Mouse (Mus musculus) left cerebral cortex, postnatal 36 days (tissue): Measurements from ENCODE around the gene Efcab9. TPM values are rescaled to one million over a fixed set of nuclear protein-coding genes. Genes with fewer than 3 reads are reported as not detected.

Experiments used
- DNase-seq, 2 experiments: peaks; one replicate each; pipeline ENCODE4 v3.0.0; 2021 to 2022; ENCODE audit warnings: low spot score in 2 of 2, mixed read lengths in 1 of 2
- intact Hi-C: fragments of 180-260 bp; cut with DNase I; formaldehyde crosslinking; loops from one replicate; pipeline ENCODE4 v1.15.1; 2025
- total RNA-seq, 2 experiments: library from RNA; stranded (reverse); gene quantifications; 2 replicates each; pipeline ENCODE4 v1.2.3; 2021

The Efcab9 gene
- total RNA-seq, 2 experiments from 2014 or later = 0.63 to 1.8 TPM

DNA sequence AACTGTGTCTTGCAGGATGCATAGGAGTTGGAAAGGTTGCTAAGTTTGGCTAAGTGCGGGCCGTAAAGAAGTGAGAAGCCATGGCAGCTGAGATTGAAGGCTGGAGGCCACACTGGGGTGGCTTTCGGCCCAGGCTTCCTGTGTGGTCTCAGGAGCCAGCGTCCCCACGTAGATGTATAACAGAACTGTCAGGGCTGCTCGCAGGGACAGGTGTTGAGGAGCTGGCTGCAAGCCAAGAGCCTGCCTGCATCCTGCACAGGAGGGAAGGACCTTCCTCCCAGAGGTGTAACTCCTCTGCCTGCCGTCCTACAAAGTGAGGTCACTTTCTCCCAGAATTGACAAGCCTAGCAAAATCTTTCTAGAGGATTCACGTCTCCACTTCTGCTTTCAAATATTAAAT is 26.8 kb upstream of the Efcab9 start:
- intact Hi-C loops = no loop called here
- no peak for DNase-seq

DNA sequence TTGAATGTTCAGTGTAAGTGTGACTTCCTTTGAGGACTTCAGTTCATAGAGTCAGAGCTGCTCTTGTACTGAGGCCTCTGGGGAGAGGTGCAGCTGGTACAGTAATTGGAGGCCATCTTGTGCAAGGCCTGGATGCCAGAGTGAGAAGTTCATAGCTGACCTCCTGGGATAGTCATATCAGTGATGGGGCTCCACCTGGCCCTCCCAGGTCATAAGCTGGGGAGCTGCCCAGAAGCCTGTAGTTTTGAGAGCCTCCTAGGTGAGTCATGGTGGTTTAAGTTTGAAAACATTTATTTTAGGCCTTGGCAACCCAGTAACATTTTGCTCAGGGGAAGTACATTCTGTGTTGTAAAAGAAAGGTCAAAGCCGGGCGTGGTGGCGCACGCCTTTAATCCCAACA is 26.1 kb upstream of the Efcab9 start:
- intact Hi-C loops = no loop called here
- no peak for DNase-seq

DNA sequence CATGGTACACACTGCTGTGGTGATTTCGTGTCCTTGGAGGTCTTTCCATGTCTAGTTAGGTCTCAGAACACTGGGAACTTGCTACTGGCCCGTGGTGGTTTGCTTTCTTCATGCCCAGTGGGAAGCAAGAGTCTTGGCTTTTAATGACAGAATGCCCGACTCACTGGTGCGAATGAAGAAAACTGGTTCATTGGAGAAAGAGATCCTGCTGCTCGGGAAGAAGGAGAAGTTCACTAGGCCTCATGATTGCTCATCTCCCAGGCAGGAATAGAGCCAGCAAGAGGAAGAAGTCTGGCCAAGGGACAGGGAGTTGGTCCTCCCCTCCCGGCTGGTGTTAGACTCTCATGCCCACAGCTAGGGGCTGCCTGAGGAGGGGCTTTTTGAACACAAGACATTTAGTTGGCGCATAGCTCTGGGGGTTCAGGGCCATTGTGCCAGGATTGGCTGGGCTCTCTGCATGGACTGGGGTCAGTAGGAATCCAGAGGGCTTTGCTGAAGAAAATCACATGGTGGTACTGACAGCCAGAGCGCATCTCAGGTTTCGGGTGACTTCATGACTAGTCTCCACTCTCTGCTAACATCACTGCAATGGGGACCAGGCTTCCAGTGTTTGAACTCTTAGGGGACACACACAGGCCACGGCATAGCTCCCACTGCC is 24.6 kb upstream of the Efcab9 start:
- intact Hi-C loops = no loop called here
- no peak for DNase-seq

DNA sequence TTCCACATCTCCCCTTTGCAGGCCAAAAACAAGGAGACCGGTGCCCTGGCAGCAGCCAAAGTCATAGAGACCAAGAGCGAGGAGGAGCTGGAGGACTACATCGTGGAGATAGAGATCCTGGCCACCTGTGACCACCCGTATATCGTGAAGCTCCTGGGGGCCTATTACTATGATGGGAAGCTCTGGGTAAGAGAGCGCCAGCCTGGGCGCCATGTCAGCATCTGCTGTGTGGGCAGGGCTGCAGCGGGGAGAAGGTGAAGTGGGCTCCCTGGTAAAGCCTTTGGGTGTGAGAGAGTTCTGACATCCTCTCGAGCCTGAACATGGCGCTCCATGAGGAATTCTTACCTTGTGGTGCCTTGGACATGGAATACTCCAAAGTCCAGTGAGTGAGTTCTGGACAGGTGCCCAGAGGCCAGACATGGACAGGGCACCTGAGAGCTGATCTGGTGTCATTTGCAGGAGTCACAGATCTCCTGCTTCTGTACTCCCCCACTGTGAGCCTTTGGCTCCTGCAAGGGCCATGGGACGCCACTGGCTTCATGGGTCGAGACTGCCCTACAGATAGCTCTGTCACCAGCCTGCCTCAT is 23.3 kb upstream of the Efcab9 start:
- DNase-seq = no peak
- intact Hi-C loops = no loop called here

DNA sequence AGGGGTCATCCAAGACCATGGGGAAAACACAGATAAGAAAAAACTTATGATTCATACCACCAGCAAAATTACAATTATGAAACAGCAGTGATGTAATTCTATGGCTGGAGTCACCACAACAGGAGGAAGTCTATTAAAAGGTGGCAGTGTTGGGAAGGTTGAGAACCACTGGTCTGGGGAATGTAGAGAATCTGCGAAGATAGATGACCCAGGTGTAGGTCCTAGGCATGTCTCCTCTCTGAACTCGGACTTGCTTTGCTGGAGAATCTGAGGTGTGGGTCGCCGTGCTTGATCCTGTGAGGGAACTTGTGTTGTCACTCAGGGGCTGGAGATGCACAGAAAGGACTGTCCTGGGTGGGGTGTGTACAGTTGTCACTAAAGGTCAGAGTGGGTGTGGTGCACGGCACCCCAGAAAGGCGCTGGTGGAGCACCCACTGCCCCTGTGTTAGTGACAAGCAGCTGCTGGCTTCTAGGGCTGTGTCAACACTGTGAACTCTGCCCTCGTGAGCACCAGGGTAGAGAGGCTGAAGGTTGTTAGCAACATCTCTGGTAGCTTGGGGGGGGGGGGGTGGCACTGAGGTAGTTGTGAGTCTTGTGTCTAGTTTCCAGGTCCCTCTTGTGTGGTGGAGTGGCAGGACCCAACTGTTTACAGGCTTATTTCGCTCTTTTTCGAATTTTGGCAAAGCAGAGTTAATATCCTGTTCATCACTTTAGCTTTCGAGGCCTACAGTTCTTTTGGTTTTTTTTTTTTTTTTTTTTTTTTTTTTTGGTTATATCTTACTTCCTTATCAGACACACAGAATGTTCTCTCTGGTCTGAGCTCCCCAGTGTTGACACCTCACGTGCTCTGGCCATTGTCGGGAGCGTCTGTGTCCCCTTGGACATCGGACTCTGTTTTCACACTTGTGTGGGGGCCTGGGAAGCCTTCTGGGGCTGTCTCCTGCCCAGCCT is 22.5 kb upstream of the Efcab9 start:
- intact Hi-C loops = no loop called here
- no peak for DNase-seq

DNA sequence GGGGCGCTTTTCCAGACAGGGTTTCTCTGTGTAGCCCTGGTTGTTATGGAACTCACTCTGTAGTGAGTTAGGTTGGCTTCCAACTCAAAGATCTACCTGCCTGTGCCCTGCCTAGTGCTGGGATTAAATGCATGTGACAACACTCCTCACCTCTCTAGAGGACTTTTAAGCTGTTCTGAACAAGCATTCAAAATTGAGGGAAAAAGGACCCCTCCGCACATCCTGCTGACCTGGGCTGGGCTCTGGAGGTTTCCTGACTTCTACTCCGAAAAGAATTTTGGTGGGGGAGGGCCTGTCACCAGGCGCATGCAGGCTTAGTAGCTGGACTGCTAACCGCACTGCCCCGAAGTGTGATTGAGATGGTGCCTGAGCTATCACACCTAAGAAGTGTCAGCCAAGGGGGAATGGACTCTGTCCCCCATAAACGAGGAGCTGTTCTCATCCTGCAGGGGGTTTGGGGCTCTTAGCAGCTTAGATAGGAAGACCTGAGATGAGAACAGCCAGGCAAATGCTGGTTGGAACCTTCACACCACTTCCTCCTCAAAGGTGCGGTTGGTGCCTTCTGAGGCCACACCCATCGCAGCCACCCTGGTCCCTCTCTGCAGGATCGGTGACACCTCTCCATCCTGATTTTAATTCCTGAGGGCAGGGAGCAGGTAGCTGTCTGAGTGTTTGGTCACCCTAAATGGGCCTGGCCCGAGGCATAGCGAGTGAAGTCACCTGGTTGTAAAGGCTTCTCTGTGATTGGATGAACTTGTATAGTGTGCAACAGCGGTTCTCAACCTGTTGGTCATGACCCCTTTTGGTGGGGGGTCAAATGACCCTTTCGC is 21.6 kb upstream of the Efcab9 start:
- no peak for DNase-seq
- intact Hi-C loops = no loop called here

DNA sequence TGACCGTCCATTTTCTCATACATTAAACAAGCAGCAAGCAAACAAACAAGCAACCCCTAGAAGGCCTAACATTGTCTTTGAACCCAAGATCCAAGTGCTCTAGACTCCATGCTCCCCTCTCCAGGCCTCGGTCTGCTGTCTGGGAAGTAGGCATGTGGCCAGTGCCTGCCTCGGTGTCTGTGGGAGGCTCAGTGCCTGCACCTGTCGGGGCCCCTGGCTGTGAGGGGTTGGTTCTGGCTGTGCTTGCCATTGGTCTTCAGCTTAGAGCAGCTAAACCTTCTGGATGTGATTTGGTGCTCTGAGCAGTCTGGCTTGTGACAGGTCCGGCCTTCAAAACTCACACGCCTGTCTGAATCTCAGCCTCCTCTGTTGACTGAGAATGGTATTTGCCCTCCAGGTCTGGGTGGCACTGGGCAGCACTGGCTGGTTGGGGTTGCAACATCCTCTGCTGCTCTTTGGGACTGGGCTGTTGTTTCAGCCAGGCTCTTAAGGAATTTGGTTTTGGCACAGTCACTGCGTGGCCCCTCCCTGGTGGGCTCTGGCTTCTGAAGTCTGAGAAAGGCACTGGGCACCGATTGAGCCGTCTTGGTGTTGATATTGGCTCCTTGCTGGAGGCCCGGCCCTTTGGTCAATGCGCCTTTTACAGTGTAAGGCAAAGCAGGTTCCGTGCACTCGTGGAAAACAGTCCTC is 20.7 kb upstream of the Efcab9 start:
- DNase-seq = no peak
- intact Hi-C loops = no loop called here

DNA sequence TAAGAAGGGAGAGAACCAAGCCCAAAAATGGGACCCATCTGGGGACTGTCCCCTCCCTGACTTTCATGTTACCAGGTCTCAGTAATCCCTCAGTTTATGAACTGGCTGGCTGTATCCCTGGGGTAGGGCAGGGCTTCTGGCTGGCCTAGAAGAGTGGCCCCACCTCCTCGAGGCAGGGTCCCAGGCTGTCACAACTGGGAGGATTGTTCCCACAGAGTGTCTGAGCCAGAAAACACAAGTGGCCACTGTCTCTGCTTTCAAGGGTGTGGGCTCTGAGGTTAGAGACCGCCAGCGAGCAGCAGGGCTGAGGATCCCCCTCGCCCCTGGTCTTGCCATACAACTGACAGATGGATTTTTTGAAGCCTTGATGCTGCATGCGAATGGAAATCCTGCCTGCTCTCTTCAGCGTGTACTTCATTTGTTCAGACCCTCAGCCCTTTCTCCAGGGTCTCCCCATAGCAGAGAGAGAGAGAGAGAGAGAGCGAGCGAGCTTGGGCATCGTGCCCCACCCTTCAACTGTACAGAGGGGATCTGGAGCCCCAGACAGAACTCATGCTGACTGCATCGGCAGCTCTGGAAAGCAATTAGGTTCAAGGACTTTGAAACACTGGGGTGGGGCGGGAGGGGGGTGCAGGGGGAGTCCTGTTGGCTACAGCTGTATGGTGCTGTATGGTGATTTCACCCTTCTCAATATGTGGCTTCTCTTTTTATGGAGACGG is 19.9 kb upstream of the Efcab9 start:
- no peak for DNase-seq
- intact Hi-C loops = no loop called here

DNA sequence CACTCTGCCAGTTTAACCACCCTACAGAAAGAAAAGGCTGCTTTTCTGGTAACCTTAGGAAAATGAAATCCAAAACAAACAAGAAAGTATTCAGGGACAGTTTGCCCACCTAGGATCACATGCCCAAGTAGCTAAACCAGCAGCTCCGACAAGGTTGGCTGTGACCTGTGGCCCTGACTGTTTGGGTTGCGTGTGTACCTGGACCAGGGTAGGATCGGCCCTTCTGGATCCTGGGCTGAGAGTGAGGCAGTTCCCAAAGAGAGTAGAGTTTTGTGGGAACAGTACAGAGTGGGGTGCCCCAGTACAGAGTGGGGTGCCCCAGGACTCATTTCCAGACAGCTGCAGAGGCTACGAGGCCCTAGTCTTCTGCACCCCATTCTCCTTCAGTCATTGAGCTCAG is 19.2 kb upstream of the Efcab9 start:
- no peak for DNase-seq
- intact Hi-C loops = no loop called here

DNA sequence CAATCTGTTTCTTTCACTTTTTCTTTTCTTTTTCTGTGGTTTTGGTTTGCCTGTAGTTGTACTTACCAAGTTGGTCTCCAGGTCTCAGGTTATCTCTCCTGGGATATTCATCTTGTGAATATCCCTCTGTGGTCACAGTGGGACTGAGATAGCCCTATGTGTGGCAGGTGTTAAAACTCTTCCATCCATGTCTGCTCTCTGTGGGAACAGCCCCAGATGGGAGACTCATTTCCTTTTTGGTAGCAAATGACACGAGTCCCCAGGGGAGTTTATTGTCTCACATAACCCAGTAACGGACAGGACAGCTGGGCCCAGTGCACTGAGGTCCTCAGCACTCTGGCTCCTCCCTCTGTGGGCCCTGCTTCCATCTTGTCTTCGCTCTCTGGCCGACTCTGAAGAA is 18.2 kb upstream of the Efcab9 start:
- intact Hi-C loops = no loop called here
- no peak for DNase-seq

DNA sequence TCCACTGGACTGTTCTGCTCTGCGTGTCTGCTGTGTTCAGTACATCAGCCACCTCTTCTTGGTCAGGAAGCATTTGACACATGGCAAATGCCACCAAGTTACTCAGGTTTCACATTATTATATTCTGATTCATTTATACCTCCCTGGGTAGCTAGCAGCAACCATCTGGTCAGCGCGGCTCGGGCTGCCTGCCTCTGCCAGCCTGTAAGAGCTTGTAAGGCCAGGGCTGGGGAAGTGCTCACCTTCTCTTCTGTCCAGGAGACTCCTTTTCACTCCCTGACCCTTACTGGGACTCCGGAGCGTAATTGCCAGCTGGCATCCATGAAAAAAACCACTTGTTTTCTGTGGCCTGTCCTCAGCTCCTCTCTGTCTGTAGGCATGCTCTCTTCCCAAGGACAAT is 17.4 kb upstream of the Efcab9 start:
- no peak for DNase-seq
- intact Hi-C loops = no loop called here

DNA sequence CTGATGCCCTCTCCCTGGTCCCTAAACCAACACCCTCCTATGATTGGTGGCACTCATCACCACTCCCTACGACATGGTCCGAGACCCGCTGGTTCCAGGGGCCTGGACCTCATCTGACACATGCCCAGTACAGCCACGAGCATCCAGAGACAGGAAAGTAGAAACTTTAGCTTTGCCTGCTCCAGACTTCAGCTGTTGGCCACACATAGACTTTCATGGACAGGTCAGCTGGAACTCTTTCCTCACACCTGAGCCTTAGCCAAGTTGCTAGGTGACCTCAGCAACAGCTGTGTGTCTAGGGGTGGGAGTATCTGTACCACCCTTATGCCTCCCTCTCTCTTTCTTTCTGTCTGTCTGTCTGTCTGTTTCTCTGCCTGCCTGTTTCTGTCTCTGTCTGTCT is 16.4 kb upstream of the Efcab9 start:
- intact Hi-C loops = no loop called here
- DNase-seq = no peak

DNA sequence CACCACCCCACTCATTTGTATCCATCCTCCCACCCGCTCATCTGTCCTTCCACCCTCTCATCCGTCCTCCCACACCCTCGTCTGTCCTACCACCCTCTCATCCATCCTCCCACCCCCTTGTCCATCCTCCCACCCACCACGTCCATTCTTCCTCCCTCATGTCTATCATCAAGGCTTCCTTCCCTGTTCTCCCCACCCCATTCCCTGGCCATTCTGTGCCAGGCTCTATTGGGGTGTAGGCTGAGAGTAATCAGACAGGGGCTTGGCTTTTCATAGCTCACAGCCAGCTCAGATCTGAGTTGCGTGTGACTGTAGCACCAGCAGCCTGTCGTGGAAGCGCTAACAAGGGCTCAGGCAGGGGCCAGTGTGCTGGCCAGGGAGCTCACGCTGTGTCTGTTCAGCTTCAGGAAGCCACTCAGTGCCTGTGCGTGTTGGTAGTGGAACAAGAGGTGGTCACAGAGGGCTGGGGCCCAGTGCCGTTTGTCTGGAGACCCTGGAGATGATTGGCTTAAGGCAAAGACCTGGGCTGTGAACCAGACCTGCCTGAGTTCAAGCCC is 15.6 kb upstream of the Efcab9 start:
- intact Hi-C loops = no loop called here
- no peak for DNase-seq

DNA sequence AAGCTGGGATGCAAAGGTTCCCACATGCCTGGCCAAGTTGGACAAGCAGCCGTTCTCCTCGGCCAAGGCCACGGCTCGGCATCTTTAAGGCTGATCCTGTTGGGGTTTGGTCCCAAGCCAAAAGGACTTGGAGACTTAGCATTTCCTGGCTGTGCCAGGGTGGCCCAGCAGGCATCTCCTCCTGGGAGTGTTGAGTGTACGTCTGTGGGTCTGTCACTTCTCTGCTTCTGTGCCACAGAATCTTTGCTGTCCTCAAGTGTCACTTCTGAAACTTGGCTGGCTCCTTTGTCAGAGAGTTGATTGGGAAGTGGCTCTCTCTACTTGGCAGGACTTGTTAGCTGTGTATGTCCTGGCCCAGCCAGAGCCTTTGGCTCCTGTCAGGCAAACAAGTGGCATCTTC is 14.6 kb upstream of the Efcab9 start:
- no peak for DNase-seq
- intact Hi-C loops = no loop called here

DNA sequence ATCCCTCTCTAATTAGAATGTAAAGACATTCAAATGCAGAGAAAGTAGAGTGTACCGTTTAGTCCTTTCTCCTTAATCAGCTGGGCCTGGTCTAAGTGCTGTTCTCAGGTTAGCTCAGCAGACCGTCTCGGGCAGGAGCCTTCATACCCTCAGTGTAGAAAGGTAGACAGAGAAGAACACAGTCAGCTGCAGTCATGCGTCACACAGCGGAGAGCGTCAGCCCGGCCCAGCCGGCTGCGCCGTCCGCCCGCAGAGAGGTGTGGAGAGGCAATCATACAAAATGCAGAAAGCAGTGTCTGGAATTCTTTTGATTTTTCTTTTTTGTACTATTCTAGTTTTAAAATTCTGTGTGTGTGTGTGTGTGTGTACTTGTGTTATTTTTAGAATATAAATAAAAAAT is 13.7 kb upstream of the Efcab9 start:
- DNase-seq = peak in 1 of 2 experiments; percentile 32
- intact Hi-C loops = no loop called here

DNA sequence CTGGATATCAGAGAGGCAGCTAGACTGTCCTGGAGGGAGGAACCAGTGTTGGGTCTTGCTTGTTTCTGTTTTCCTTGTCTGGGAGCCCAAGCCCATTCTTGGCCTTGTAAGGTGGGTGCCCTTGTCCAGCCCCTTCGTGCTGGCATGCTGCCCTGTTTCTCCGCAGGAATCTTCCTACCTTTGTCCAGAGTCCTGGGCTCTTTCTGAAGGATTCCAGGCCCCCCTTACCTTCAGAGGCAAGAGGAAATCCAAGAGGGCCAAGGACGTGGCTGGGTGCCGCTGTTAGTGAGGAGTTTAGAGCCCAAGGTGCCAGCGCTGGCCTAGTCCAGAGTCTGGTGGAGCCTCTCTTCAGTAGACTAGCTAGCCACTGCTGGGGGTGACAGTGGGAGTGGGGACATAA is 12.6 kb upstream of the Efcab9 start:
- no peak for DNase-seq
- intact Hi-C loops = no loop called here

DNA sequence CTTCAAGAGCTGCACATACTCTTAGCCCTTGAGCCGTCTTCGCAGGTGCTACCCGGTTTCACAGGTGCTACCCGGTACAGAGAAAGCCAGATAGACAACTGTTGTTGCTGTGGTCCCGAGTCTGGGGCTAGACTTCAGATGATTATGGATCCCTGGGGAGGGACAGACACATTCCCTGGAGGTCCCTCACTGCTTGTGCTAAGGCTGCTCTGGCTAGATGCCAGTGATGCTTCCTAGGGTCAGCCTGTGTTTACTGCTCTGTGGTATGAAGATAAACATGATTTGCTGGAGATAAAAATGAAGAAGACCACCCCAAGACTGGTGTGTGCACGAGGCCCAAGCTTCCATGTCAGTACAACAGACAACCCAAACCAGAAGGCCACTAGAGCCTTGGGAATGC is 12.2 kb upstream of the Efcab9 start:
- no peak for DNase-seq
- intact Hi-C loops = no loop called here

DNA sequence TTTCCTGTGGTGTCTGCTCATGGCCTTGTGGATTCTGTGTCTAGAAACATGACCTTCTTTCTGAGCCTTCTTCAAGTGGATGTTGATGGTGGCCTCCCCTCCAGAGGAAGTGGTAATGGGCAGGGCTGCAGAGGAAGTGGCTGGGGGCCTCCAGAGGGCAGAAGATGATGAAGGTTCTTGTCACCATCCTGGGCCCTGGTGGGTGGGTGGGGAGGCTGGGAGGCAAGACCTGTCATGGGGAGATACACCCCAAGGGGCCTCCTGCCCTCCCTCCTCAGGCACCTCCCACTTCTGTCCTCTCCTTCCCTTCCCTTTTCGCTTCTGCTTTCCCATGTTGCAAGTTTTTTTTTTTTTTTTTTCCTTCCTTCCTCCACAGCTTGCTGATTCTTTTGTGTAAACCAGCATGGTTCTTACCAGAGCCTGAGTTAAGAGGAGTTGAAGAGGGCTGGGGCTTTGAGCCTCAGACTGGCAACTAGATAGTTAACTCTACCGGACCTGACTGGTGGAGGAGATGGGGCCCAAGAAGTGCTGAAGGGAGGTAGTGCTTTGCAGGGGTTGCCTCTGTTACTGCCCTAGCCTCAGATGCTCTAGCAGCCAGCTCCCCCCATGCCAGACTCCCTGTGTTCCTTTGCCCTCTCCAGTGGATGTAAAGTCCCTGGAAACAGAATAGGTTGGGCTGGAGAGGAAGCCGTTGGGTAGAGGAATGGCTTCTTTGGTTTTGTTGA is 11.0 kb upstream of the Efcab9 start:
- intact Hi-C loops = no loop called here
- DNase-seq = no peak
